Mouse (Mus musculus) heart, embryonic 14.5 days (tissue): ENCODE data around the gene Phc3. TPM values are rescaled to one million over a fixed set of nuclear protein-coding genes. Genes with fewer than 3 reads are reported as not detected.

Experiments used
- ATAC-seq: fragments of 200-750 bp; cut with Nextera tagmentation; 2 replicates; pipeline ENCODE4 v1.8.0; 2017; ENCODE audit warnings: low read depth, moderate TSS enrichment; ENCODE audit not compliant: insufficient number of reproducible peaks, insufficient read depth, low FRiP score
- H3K27ac ChIP-seq, 2 experiments: fragments of 200-500 bp in 1 of 2; fragments of 300-500 bp in 1 of 2; sonication (generic) in 1 of 2; replicated peaks in 1 of 2; 2 replicates each; pipeline ENCODE4 v1.5.1; 2012 to 2014; ENCODE audit warnings: low read depth in 2 of 2, low read length in 2 of 2, control low read depth in 1 of 2, mild to moderate bottlenecking in 1 of 2, mixed read lengths in 1 of 2; ENCODE audit not compliant: control insufficient read depth in 1 of 2, insufficient read depth in 1 of 2
- H3K27me3 ChIP-seq: fragments of 300-500 bp; sonication (generic); 2 replicates; pipeline ENCODE4 v1.6.1; 2014; ENCODE audit warnings: mild to moderate bottlenecking, low read length, control low read depth; ENCODE audit not compliant: control insufficient read depth, insufficient read depth
- H3K36me3 ChIP-seq: fragments of 300-500 bp; sonication (generic); 2 replicates; pipeline ENCODE4 v1.6.1; 2014; ENCODE audit warnings: mild to moderate bottlenecking, control low read depth, low read length, mixed read lengths; ENCODE audit not compliant: control insufficient read depth, insufficient read depth
- H3K4me1 ChIP-seq, 2 experiments: fragments of 200-500 bp in 1 of 2; fragments of 300-500 bp in 1 of 2; sonication (generic) in 1 of 2; 2 replicates each; pipeline ENCODE4 v1.6.1; 2012 to 2014; ENCODE audit warnings: low read length in 2 of 2, control low read depth in 1 of 2, mixed read lengths in 1 of 2; ENCODE audit not compliant: control insufficient read depth in 2 of 2, insufficient read depth in 2 of 2
- H3K4me2 ChIP-seq: fragments of 300-500 bp; sonication (generic); 2 replicates; pipeline ENCODE4 v1.6.1; 2014; ENCODE audit warnings: mild to moderate bottlenecking, low read length
- H3K4me3 ChIP-seq, 2 experiments: fragments of 200-500 bp in 1 of 2; fragments of 300-500 bp in 1 of 2; sonication (generic) in 1 of 2; 2 replicates each; pipeline ENCODE4 v1.5.1; 2012 to 2014; ENCODE audit warnings: low read length in 2 of 2, mild to moderate bottlenecking in 2 of 2, control low read depth in 1 of 2, low read depth in 1 of 2, moderate library complexity in 1 of 2; ENCODE audit not compliant: control insufficient read depth in 1 of 2, insufficient read depth in 1 of 2
- H3K9ac ChIP-seq: fragments of 300-500 bp; sonication (generic); 2 replicates; pipeline ENCODE4 v1.6.1; 2014; ENCODE audit warnings: mild to moderate bottlenecking, low read length
- H3K9me3 ChIP-seq: fragments of 300-500 bp; sonication (generic); 2 replicates; pipeline ENCODE4 v1.6.1; 2016; ENCODE audit warnings: low read length, control low read depth; ENCODE audit not compliant: control insufficient read depth
- whole genome bisulfite sequencing: fragments of 180-500 bp; shearing (Covaris S2); extraction: QIAGEN DNeasy Blood & Tissue Kit; methylation state at CpG from one replicate; pipeline ENCODE4 v1.1.7; 2014; 5-methylcytosine and 5-hydroxymethylcytosine counted together
- polyA plus RNA-seq: library from polyadenylated mRNA; unstranded; fragments of >200 nt; fragmentation: Nextera tagmentation; extraction: Ambion mirVana; gene quantifications from 2 replicates; pipeline ENCODE4 v1.2.1, GENCODE M21; 2014

Phc3 gene
- polyA plus RNA-seq, result 6.6 and 7.2 TPM in 2 replicates

DNA sequence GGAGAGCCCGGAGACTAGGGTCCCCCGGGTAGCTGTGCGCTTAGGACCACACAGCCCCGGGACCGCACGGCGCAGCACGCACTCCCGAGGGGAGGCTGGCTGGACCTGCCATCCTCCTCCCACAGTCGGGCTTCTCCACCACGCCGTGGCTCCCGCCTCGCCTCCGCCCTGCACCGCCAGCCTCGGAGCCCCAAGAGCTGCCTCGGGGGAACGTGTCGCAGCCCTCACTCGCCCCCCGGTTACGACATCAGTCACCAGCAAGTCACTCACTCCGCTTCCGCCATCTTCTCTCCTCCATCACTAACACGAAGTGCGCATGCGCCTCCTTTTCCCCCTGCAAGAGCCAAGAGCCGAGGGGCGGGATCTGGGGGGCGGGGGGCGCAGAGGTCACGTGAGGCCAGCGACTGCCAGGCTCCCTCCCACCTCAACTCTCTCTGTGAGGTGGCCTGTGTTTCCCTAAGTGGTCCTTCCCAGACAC, at the start of gene Phc3:
Phc3 (minus strand) TSS at position 312 of the 478 bp plus-strand sequence.
- ATAC-seq, result peak; percentile 84
- peak within 1 kb of the TSS; percentile 80 for H3K9ac ChIP-seq
- no peaks in the 10 kb centered on the region for H3K27me3 ChIP-seq
- H3K27ac ChIP-seq, result peak within 1 kb of the TSS; percentile 79 to 83
- peaks cover 20% of the 10 kb centered on the region for H3K36me3 ChIP-seq
- WGBS, result under 1% methylated on average over 30 of the region's 34 CpGs
- H3K9me3 ChIP-seq, result no peaks in the 10 kb centered on the region
- peaks cover 0 to 7% of the 10 kb centered on the region in 2 experiments; a peak in 2 of 4 replicates for H3K4me1 ChIP-seq
- peak within 1 kb of the TSS; percentile 69 to 96 for H3K4me3 ChIP-seq
- H3K4me2 ChIP-seq, result peak within 1 kb of the TSS; percentile 62

DNA sequence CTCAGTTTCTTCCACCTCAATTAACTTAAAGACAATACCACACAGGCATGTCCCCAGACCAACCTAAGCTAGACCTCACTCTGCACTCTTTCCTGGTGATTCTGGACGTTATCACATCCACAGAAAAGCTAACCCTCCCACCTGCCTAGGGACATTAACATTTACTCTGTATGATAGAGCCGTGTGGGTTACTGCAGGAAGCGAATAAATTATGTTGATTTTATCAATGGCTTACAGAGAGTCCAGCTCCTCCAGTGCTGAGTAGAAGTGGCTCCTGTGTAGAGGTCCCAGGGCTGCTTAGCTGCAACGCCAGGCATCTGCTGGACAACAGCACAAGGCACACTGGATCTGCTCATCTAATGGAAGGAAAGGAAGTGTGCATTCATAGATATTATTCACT, 48.4 kb upstream of the Phc3 start:
- H3K36me3 ChIP-seq, result no peaks in the 10 kb centered on the region
- H3K9ac ChIP-seq, result no peak overlapping the region
- peaks cover 7 to 20% of the 10 kb centered on the region in 2 experiments for H3K4me1 ChIP-seq
- no peaks in the 10 kb centered on the region for H3K9me3 ChIP-seq
- H3K27me3 ChIP-seq, result no peaks in the 10 kb centered on the region
- H3K4me2 ChIP-seq, result no peak overlapping the region
- ATAC-seq, result no peak
- no peak overlapping the region for H3K4me3 ChIP-seq
- WGBS, result 68% methylated on average over 4 of the region's 4 CpGs
- H3K27ac ChIP-seq, result no peak overlapping the region

DNA sequence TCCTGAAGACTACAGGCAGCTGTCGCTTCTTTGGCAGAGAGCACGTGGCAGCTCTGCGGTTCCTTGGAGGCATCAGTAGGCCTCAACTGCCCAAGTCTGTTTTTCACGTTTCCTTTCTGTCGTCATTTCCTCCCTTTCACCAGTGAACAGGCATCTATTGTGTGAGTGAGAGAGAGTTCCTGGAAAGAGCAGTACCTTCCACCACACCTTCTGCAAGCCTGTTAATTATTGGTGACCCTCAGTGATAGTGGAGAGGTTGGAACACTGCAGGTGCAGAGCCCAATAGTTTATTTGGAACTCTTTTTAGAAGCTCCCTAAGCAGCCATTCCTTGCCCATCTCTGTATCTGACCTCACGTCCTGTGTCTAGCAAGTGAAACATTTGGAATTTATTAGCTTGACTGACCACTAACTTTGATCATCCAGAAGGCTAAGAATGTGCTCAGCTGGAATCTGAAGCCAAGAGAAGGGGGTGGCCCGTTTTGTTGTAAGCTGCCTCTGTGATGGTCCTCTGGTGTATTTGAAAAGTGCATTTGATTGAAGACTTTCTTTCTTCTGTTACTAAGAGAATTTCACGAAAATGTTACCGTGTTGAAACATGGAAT, 47.5 kb upstream of the Phc3 start:
- Histone ChIP-seq H3K4me2 (no peak overlapping the region), H3K36me3 (no peaks in the 10 kb centered on the region), H3K27ac (no peak overlapping the region), H3K9ac (no peak overlapping the region), H3K9me3 (no peaks in the 10 kb centered on the region), H3K4me3 (no peak overlapping the region), H3K4me1 (peaks cover 7 to 11% of the 10 kb centered on the region in 2 experiments), H3K27me3 (no peaks in the 10 kb centered on the region)
- 48% methylated on average over 9 of the region's 9 CpGs for WGBS
- no peak for ATAC-seq

DNA sequence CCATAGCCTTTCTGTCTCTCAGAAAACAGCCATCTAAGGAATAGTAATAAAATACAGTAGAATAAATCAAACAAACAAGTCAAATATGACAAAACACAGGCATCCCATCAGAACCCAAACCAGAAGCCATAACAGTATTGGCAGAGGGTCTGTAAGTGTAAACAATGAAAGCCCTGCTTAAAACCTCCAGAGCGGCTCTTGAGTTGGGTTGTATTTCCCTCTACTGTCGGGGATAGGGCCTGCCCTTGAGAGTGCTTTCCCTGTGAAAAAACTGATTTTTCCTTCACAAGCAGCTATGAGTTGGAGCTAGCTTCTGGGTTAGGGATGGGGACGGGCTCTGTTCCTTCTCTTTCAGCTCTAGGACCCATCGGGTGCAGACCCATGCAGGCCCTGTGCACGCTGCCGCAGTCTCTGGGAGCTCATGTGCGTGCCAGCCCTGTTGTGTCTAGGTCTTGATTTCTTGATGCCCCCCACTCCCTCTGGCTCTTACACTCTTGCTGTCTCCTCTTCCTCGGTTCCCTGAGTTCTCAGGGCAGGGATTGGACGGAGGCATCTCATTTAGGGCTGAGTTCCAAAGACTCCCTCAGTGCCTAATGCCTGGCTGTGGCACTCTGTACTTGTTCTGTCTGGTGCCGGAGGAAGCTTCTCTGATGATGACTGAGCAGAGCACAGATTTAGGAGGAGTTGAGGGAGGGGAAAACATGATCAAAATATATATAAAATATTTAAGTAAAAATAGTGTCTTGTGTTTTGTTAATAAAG, 46.6 kb upstream of the Phc3 start:
- WGBS, result 82% methylated on average over 10 of the region's 10 CpGs
- Histone ChIP-seq H3K9me3 (no peaks in the 10 kb centered on the region), H3K4me3 (no peak overlapping the region), H3K36me3 (no peaks in the 10 kb centered on the region), H3K27me3 (no peaks in the 10 kb centered on the region), H3K9ac (no peak overlapping the region), H3K4me2 (no peak overlapping the region), H3K4me1 (peaks cover 7 to 11% of the 10 kb centered on the region in 2 experiments), H3K27ac (no peak overlapping the region)
- ATAC-seq, result no peak

DNA sequence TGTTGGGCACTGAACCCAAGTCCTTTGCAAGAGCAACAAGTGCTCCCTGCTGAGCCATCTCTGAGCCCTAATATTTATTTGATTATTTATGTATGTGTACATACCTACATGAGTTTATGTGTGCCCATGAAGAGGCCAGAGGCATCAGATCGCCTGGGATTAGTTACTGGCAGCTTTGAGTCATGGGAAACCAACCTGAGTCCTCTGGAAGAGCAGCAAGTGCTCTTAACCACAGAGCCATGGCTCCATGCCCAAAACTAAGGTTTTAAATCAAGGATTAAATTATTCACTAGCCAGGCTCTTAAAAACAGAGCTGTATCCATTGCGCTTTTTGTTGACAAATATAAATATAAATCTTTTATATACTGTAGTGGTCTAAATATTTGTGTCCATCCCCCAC, 45.2 kb upstream of the Phc3 start:
- Histone ChIP-seq H3K9ac (no peak overlapping the region), H3K27me3 (no peaks in the 10 kb centered on the region), H3K4me3 (no peak overlapping the region), H3K9me3 (no peaks in the 10 kb centered on the region), H3K4me2 (no peak overlapping the region), H3K4me1 (peaks cover 7 to 11% of the 10 kb centered on the region in 2 experiments), H3K36me3 (no peaks in the 10 kb centered on the region), H3K27ac (no peak overlapping the region)
- ATAC-seq, result no peak
- 89% methylated on average over 2 of the region's 2 CpGs for WGBS

DNA sequence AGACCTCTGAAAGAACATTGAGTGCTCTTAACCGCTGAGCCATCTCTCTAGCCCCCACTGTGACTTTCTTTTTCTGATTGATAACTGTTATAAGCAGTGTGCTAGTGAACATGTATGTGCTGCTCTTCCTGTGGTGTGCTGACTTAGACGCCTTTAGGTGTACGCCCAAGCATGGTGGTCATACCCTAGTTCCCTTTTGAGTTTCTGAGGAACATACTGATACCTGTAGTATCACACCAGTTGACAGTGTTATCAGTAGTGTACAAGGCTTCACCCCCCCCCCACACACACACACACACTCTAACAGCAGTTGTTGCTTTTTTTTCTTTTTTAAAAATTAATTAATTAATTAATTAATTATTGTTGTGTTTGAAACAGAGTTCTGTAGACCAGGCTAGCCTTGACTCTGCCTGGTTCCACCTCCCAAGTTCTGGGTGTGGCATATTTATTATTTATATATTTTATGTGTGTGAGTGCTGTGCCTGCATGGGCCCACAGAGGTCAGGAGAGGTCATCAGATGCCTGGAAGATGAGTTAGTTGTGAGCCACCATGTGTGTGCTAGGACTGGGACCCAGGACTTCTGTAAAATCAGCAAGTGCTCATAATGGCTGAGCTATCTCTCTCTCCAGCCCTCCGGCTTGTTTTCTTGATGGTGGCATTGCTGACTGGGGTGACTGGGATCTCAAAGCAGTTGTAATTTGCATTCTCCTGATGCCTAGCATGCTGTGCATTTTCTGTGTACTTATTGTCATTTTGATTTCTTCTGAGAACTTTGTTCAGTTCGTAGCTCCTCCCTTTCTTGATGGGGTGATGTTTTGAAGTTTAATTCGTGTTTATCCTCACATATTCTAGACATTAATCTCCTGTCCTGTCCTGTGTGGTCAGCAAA, 35.4 kb upstream of the Phc3 start:
- WGBS, result 84% methylated on average over 6 of the region's 6 CpGs
- no peak overlapping the region for H3K4me3 ChIP-seq
- H3K4me1 ChIP-seq, result peaks cover 4 to 12% of the 10 kb centered on the region in 2 experiments; a peak in 3 of 4 replicates
- no peak overlapping the region for H3K4me2 ChIP-seq
- no peak for ATAC-seq
- H3K36me3 ChIP-seq, result no peaks in the 10 kb centered on the region
- H3K9me3 ChIP-seq, result no peaks in the 10 kb centered on the region
- H3K27me3 ChIP-seq, result no peaks in the 10 kb centered on the region
- H3K9ac ChIP-seq, result no peak overlapping the region
- H3K27ac ChIP-seq, result no peak overlapping the region

DNA sequence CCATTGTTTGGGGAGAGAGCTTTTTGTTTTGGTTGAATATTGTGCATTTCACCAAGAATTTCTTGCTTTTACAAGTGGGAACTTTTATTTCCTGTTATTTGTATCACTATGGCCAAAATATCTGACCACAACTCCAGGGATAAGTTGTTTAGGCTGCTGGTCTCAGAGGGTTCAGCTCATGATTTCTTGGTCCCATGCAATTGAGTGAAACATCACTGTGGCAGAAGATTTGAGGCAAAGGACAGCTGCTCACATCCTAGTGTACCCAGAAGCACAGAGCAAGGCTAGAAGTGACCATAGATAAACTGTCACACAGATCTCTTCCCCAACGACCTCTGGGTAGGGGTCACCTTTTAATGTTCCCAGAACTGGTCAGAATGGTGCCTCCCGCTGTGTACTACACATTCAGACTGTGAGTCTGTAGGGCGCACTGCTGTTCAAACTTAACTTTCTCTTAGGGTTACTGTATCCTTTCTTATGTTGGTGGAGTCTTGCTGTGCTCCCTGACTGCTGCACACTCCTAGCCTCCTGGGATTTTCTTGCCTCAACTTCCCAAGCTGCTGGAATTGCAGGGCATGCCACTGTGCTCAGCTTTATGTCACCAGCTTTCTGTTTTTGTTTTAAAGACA, 31.9 kb upstream of the Phc3 start:
- H3K4me1 ChIP-seq, result peaks cover 4 to 29% of the 10 kb centered on the region in 2 experiments; a peak in 3 of 4 replicates
- H3K27ac ChIP-seq, result no peak overlapping the region
- H3K36me3 ChIP-seq, result no peaks in the 10 kb centered on the region
- WGBS, result 58% methylated on average over 3 of the region's 3 CpGs
- H3K27me3 ChIP-seq, result no peaks in the 10 kb centered on the region
- ATAC-seq, result no peak
- H3K4me2 ChIP-seq, result no peak overlapping the region
- no peak overlapping the region for H3K9ac ChIP-seq
- no peak overlapping the region for H3K4me3 ChIP-seq
- no peaks in the 10 kb centered on the region for H3K9me3 ChIP-seq
